Mouse (Mus musculus) thymus, postnatal 0 days (tissue): ENCODE results near the gene Fastkd2. TPM values are rescaled to one million over a fixed set of nuclear protein-coding genes. Genes with fewer than 3 reads are reported as not detected.

ENCODE experiments used
- DNase-seq: peaks from one replicate; pipeline ENCODE4 v3.0.0-alpha.2; 2015; ENCODE audit warnings: low spot score
- polyA plus RNA-seq: library from polyadenylated mRNA; unstranded; fragments of >200 nt; fragmentation: Nextera tagmentation; extraction: Ambion mirVana; gene quantifications from 2 replicates; pipeline ENCODE4 v1.2.1, GENCODE M21; 2015

Fastkd2 gene
- polyA plus RNA-seq: 42.2 and 46.3 TPM in 2 replicates

- DNase-seq: peak; percentile 91
These were observed at the start of gene Fastkd2, which contains the start of gene Mdh1b for GRCm38 (mm10) chr1:63730240-63730771. Gene Fastkd2 (plus strand): TSS chr1:63730614. Gene Mdh1b (minus strand): TSS chr1:63730318.

- no peak for DNase-seq
These were observed 43.6 kb upstream of the Fastkd2 start, which contains the start of gene Dytn for GRCm38 (mm10) chr1:63686827-63687226. Gene Dytn (minus strand): TSS chr1:63686927.

- no peak for DNase-seq
These were observed 33.6 kb upstream of the Fastkd2 start for GRCm38 (mm10) chr1:63696861-63697260.

- no peak for DNase-seq
These were observed 24.7 kb upstream of the Fastkd2 start for GRCm38 (mm10) chr1:63705733-63706132.

GRCm38 (mm10) chr1:63708876-63709275, 21.5 kb upstream of the Fastkd2 start:
- no peak for DNase-seq

- no peak for DNase-seq
These were observed 10.3 kb upstream of the Fastkd2 start for GRCm38 (mm10) chr1:63720161-63720560.

GRCm38 (mm10) chr1:63729796-63730195, 618 bp upstream of the Fastkd2 start:
- no peak for DNase-seq

- DNase-seq: no peak
These were observed 25.6 kb downstream of the Fastkd2 start for GRCm38 (mm10) chr1:63756005-63756404.

GRCm38 (mm10) chr1:63763212-63763694, 32.8 kb downstream of the Fastkd2 start:
- peak; percentile 56 for DNase-seq

- no peak for DNase-seq
These were observed 33.5 kb downstream of the Fastkd2 start for GRCm38 (mm10) chr1:63763881-63764386.

- no peak for DNase-seq
These were observed 34.0 kb downstream of the Fastkd2 start for GRCm38 (mm10) chr1:63764395-63764794.

GRCm38 (mm10) chr1:63768112-63768511, 37.7 kb downstream of the Fastkd2 start:
- DNase-seq: no peak

GRCm38 (mm10) chr1:63769167-63769566, 38.8 kb downstream of the Fastkd2 start, which contains the start of gene 4933402D24Rik:
Gene 4933402D24Rik (minus strand): TSS chr1:63769267.
- no peak for DNase-seq

GRCm38 (mm10) chr1:63770309-63770708, 39.9 kb downstream of the Fastkd2 start:
- no peak for DNase-seq

GRCm38 (mm10) chr1:63776396-63776795, 46.0 kb downstream of the Fastkd2 start:
- DNase-seq: no peak

GRCm38 (mm10) chr1:63776902-63777630, 46.7 kb downstream of the Fastkd2 start:
- DNase-seq: no peak

- DNase-seq: no peak
These were observed 63.9 kb downstream of the Fastkd2 start for GRCm38 (mm10) chr1:63794326-63794725.

Other genes starting within 250 kb of the Fastkd2 start
- not detected in 2 replicates for gene Gm39653, start 114.6 kb upstream of the Fastkd2 start, polyA plus RNA-seq
- gene Dytn, start 43.7 kb upstream of the Fastkd2 start, polyA plus RNA-seq: not detected in 2 replicates
- not detected in 2 replicates for gene Mdh1b, start 296 bp upstream of the Fastkd2 start, polyA plus RNA-seq
- not detected in 2 replicates for gene 4933402D24Rik, start 38.7 kb downstream of the Fastkd2 start, polyA plus RNA-seq